Mouse (Mus musculus) cerebellum, adult 8-10 months (tissue): Measurements from ENCODE around the gene Dnase1l3.

Source experiments
- DNase-seq: peaks from one replicate; pipeline ENCODE4 v3.0.0; 2022

Gene Dnase1l3

GRCm38 (mm10) chr14:7994271-7994767 lies at the start of gene Dnase1l3:
TSS of gene Dnase1l3 (minus strand) at chr14:7994573.
- DNase-seq = no peak

GRCm38 (mm10) chr14:8042577-8042976 lies 48.2 kb upstream of the Dnase1l3 start:
- DNase-seq = no peak

- no peak for DNase-seq
Measured at GRCm38 (mm10) chr14:8042120-8042519, 47.7 kb upstream of the Dnase1l3 start.

DNA sequence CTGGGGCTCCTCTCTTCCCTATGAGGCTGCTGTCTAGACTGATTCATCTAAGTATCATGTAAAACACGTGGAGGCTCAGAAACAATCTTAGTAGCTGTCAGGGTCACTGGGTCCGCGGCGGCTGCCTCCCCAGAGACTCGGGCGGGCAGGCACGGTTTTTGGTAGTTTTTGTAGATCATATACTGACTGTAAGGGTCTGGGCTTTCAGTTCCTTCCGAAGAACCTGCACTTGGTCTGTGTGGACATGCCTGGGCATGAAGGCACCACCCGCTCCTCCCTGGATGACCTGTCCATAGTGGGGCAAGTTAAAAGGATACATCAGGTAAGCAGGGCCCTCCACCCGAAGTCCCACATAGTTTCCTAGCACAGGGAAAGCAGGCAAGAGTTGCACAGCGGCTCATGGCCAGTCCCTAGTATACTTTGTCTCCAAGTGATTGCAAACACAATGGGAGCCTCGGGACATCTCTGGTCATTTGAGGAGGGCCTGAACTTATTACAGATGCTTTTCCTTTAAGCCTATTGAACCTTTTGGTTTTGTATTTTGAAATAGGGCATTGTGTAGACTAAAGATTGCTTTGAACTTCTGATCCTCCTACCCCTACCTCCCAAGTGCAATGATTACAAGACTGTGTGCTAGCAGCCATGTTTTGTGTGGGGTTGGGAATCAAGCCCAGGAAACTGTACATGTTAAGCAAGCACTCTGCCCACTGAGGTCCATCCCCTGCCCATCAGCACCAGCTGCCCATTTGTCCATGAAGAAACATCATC lies 46.7 kb upstream of the Dnase1l3 start:
- DNase-seq = no peak

DNA sequence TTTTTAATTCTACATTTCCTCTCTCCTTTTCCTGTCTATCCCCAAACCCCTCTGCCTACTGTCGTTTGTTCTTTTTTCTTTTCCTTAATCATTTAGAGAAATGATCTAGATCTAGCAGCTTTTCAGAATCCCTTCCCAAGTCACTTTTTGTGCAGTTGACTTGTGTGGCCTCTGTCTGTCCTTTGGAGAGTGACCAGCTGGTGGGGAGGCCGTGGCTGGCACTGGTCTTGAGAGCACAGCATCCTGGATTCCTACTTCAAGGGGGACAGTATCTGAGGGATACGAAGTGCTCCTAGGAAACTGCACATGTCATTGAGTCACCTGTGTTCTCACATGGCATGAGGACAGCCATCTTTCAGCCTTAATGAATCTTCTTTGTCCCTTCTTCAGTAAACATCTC lies 45.8 kb upstream of the Dnase1l3 start:
- DNase-seq = no peak

DNA sequence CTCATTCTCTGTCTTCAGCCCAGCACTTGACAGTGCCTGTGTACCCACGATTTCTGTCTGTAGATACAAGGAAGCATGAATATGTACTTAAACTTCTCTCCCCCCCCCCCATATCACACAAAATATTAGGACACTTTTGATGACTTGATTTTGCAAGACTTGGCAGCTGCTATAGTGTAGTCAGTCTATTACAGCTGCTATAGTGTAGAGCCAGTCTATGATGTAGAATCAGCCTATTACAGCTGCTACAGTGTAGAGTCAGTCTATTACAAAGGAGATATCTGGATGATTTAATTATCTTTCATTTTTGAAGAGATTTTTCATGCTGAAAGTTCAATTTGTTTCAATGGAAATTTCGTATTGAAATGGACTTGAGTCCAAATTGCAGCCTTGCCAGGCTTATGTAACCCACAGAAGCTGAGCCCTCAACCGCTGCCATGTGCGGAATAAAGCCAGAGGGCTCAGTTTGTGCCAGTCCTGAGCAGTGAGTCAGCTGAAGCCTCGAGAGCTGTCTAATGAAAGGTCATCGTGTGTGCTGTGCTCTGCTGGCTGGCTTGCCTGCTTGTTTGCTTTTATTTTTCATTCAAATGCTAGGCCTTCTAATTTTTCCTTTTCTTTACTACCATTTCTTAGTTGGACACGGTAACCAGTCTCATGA lies 44.5 kb upstream of the Dnase1l3 start:
- peak; percentile 70 for DNase-seq

- no peak for DNase-seq
Measured at GRCm38 (mm10) chr14:8038150-8038549, 43.8 kb upstream of the Dnase1l3 start.

- DNase-seq = no peak
Measured at GRCm38 (mm10) chr14:8036406-8036805, 42.0 kb upstream of the Dnase1l3 start.

GRCm38 (mm10) chr14:8035951-8036350 lies 41.6 kb upstream of the Dnase1l3 start:
- no peak for DNase-seq

DNA sequence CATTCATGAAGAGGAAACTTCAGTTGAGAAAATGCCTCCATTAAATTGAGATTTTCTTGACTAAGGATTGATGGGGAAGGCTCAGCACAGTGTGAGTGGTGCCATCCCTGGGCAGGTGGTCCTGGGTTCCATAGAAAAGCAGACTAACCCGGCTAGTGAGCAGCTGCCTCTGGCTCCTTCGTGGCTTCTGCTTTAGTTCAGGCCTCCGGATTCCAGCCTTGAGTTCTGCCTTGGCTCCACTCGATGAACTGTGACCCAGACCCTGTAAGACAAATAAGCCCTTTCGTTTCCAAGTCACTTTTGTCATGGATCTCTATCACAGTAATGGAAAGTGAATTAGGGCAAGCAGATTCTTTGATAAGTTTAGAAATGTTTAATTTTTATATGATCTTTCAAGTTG lies 40.2 kb upstream of the Dnase1l3 start:
- DNase-seq = no peak

DNA sequence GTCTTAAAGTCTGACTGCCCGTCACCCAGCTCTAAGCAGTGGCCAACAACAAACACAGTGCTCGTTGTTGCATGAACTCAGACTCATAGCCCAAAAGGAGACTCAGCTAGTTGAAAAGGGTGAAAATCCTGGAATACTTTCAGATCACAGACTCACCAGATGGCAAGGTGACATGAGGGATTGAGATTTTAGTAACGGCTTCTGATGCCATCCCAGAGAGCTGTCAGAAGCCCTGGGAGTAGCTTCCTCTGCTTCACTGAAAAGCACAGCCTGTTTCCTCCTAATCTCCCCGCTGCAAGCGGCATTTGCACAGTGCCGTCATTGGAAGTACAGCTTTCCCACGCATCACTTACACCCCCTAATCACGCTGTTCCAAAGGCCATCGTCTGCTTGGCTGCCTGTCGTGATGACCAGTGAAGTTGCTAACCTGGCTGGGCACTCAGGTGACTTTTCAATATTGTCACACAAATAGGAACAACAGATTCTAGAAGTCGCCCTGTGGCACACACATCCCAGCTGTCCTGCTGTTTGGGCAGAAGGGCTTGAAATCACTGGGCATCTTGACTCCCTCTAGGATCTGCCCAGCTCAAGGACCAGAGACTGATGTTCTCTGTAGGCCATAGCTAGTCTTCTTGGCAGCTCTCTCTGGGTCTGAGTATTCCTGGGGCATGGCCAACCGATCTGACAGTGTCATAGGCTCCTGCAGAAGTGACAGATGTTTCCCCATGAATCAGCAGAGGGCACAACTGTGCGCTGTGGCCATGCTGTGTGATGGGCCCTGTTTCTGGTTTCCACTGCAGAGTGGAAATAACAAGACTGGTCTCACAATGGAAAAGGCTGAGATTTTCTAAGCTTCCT lies 37.9 kb upstream of the Dnase1l3 start:
- peak; percentile 60 for DNase-seq

DNA sequence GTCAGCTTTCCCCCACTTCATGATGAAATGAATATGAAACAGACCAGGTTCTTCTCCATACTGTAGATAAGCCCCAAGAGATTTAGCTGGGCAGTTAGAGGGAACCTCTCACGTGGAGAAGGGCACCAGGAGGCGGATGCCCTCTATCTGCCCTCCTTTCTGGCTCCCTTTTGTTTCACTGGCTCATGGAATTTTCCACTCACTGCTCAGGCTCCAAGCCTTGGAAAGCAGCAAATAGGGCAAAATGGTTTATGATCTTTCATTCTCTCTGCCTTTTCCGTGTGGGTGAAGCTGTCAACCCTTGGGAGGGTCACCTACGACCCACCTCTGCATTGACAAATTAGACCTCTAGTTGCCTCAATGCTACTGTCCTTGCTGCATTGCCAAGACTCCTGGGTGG lies 36.2 kb upstream of the Dnase1l3 start:
- DNase-seq = no peak

GRCm38 (mm10) chr14:8029752-8030151 lies 35.4 kb upstream of the Dnase1l3 start:
- DNase-seq = no peak

DNA sequence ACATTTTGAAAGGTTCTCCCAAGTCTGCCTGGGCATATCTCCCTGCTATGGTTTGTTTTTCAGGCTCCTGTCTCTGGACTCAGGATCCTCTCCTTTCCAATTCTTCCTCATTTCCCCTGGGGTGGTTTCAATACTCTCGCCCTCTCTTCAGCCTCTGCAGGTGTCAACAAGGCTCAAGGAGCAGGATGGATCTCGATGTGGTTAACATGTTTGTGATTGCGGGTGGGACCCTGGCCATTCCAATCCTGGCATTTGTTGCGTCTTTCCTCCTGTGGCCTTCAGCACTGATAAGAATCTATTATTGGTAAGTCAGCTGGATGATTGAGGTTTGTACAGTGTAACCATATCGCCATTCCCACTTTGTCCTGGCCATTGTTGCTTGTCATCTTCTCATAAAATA lies 33.7 kb upstream of the Dnase1l3 start:
- DNase-seq = no peak

GRCm38 (mm10) chr14:8026769-8027531 lies 32.6 kb upstream of the Dnase1l3 start:
- no peak for DNase-seq

DNA sequence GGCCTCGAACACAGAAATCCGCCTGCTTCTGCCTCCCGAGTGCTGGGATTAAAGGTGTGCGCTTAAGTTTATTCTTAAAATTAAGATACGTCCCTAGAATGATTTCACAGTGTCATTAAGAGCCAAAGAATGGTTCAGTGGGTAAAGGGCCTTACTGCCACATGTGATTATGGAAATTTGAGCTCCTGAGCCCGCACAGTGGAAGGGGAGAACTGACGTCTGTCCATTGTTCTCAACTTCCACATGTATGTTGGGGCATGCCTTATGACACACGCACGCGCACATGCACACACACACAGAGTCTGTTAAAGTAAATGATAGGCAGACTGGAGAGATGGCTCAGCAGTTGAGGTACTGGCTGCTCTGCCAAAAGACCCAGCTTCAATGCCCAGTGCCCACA lies 30.6 kb upstream of the Dnase1l3 start:
- no peak for DNase-seq

DNA sequence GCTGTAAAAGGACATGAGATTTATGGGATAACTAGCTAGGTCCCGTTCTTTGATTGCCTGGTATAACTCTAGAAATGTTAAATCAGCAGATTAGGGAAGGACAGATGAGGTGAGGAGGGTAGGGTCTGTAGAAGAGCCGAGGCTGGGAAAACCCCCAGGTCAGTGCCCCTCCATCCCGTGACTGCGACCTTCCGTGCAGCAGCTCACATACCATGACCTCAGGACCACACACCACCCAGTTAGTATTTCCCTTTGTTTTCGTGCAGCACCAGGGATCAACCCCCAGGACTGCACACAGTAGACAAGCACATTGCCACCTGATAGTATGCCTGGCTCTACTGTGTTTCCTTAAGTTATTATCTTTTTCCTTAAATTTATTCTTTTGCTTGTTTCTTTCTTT lies 30.1 kb upstream of the Dnase1l3 start:
- DNase-seq = no peak

- no peak for DNase-seq
Measured at GRCm38 (mm10) chr14:8020546-8020945, 26.2 kb upstream of the Dnase1l3 start.

DNA sequence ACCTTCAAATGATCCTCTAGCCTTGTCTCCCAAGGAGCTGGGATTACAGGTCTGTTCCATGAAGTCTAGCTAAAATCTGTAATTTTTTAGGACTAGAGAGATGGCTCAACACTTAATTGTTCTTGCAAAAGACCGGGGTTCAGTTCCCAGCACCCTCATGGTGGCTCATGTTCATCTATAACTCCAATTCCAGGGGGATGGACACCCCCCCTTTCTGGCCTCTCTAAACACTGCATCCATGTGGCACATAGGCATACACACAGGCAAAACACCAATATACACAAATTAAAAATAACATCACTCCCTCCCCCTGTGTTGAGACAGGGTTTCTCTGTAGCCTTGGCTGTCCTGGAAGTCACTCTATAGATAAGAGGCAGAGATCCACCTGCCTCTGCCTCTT lies 25.6 kb upstream of the Dnase1l3 start:
- no peak for DNase-seq

GRCm38 (mm10) chr14:8016951-8017350 lies 22.6 kb upstream of the Dnase1l3 start:
- no peak for DNase-seq

GRCm38 (mm10) chr14:8016276-8016675 lies 21.9 kb upstream of the Dnase1l3 start:
- no peak for DNase-seq

GRCm38 (mm10) chr14:8015756-8016155 lies 21.4 kb upstream of the Dnase1l3 start:
- no peak for DNase-seq

DNA sequence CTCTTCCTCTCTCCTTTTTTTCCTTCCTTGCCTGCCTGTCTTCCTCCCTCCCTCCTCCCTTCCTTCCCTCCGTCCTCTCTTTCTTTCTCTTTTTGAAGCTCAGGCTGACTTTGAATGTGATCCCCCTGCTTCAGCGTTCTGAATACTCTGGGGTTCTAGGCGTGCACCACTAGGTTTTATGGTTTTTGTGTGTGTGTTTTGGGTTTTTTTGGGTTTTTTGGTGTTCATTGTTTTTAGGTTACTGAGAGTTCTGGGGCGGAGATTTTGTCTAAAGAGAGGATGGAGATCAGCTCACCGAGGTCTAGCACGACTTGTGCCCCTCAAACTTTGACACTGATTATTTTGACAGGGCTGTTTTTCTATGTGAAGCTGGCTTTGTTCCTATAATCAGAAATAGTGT lies 17.6 kb upstream of the Dnase1l3 start:
- no peak for DNase-seq
